Mouse (Mus musculus) heart, postnatal 0 days (tissue): Measurements from ENCODE around the gene Kcnn4.

Experiments
- CTCF ChIP-seq: IDR thresholded peaks from 2 replicates; pipeline ENCODE4 v1.5.1; 2016; ENCODE audit warnings: antibody characterized with exemption, control low read depth, low read depth
- EP300 ChIP-seq: IDR thresholded peaks from 2 replicates; pipeline ENCODE4 v1.6.1; 2016; ENCODE audit warnings: antibody characterized with exemption, low read depth

- TF ChIP-seq CTCF (no peak), EP300 (no peak)
These were observed 2.2 kb downstream of the Kcnn4 start for GRCm38 (mm10) chr7:24372300-24372699.
